Mouse (Mus musculus) liver, embryonic 11.5 days (tissue): ENCODE measurements around the gene Hdac7. TPM values are rescaled to one million over a fixed set of nuclear protein-coding genes. Genes with fewer than 3 reads are reported as not detected.
A peak's percentile ranks its signal among the peaks of the same experiment; 100 is the strongest.

ENCODE experiments used
- ATAC-seq: fragments of 200-750 bp; cut with Nextera tagmentation; replicated peaks from 2 replicates; pipeline ENCODE4 v1.8.0; 2017; ENCODE audit warnings: moderate number of reproducible peaks, mild to moderate bottlenecking, moderate TSS enrichment, moderate library complexity; ENCODE audit not compliant: low FRiP score
- DNase-seq: peaks from one replicate; pipeline ENCODE4 v3.0.0-alpha.2; 2017; ENCODE audit warnings: low spot score
- H3K27ac ChIP-seq: fragments of 300-500 bp; sonication (generic); 2 replicates; pipeline ENCODE4 v1.5.1; 2014; ENCODE audit warnings: mild to moderate bottlenecking, low read depth, low read length, control low read depth
- H3K27me3 ChIP-seq: fragments of 300-500 bp; sonication (generic); replicated peaks from 2 replicates; pipeline ENCODE4 v1.6.1; 2014; ENCODE audit warnings: low read length, mixed read lengths; ENCODE audit not compliant: control insufficient read depth, insufficient read depth
- H3K36me3 ChIP-seq: fragments of 300-500 bp; sonication (generic); 2 replicates; pipeline ENCODE4 v1.6.1; 2014; ENCODE audit warnings: mild to moderate bottlenecking, low read length, moderate library complexity, mixed read lengths; ENCODE audit not compliant: control insufficient read depth, insufficient read depth
- H3K4me1 ChIP-seq: fragments of 300-500 bp; sonication (generic); replicated peaks from 2 replicates; pipeline ENCODE4 v1.6.1; 2014; ENCODE audit warnings: low read length, mixed read lengths; ENCODE audit not compliant: control insufficient read depth, insufficient read depth
- H3K4me2 ChIP-seq: fragments of 300-500 bp; sonication (generic); 2 replicates; pipeline ENCODE4 v1.6.1; 2014; ENCODE audit warnings: mild to moderate bottlenecking, control low read depth, moderate library complexity
- H3K4me3 ChIP-seq: fragments of 300-500 bp; sonication (generic); 2 replicates; pipeline ENCODE4 v1.5.1; 2014; ENCODE audit warnings: low read depth, low read length, control low read depth
- H3K9ac ChIP-seq: fragments of 300-500 bp; sonication (generic); 2 replicates; pipeline ENCODE4 v1.6.1; 2014; ENCODE audit warnings: low read depth, low read length, control low read depth
- H3K9me3 ChIP-seq: fragments of 300-500 bp; sonication (generic); 2 replicates; pipeline ENCODE4 v1.6.1; 2016; ENCODE audit warnings: low read length, inconsistent platforms, mixed read lengths; ENCODE audit not compliant: control insufficient read depth
- WGBS: fragments of 180-500 bp; shearing (Covaris S2); extraction: QIAGEN DNeasy Blood & Tissue Kit; methylation state at CpG from one replicate; pipeline ENCODE4 v1.1.7; 2014; 5-methylcytosine and 5-hydroxymethylcytosine counted together
- polyA plus RNA-seq: library from polyadenylated mRNA; unstranded; fragments of >200 nt; fragmentation: Nextera tagmentation; extraction: Ambion mirVana; gene quantifications from 2 replicates; pipeline ENCODE4 v1.2.1, GENCODE M21; 2014

The Hdac7 gene
- polyA plus RNA-seq, 1 experiment from 2014 or later = 33.5 TPM

GRCm38 (mm10) chr15:97811307-97811706 lies 33.0 kb downstream of the Hdac7 start:
- Histone ChIP-seq H3K36me3 (peaks cover 22% of the 10 kb centered on the region), H3K9ac (no peak overlapping the region), H3K9me3 (no peaks in the 10 kb centered on the region), H3K4me2 (no peak overlapping the region), H3K4me1 (peaks cover 15% of the 10 kb centered on the region), H3K27ac (no peak overlapping the region), H3K4me3 (no peak overlapping the region), H3K27me3 (no peaks in the 10 kb centered on the region)
- 91% methylated on average over 9 of the region's 9 CpGs for WGBS
- no peak for DNase-seq
- ATAC-seq = no peak

GRCm38 (mm10) chr15:97810399-97810798 lies 33.9 kb downstream of the Hdac7 start:
- 91% methylated on average over 5 of the region's 5 CpGs for WGBS
- Histone ChIP-seq H3K36me3 (peaks cover 25% of the 10 kb centered on the region), H3K4me3 (no peak overlapping the region)

GRCm38 (mm10) chr15:97809942-97810341 lies 34.4 kb downstream of the Hdac7 start:
- Histone ChIP-seq H3K4me1 (peaks cover 11% of the 10 kb centered on the region), H3K27me3 (no peaks in the 10 kb centered on the region), H3K36me3 (peaks cover 25% of the 10 kb centered on the region), H3K27ac (no peak overlapping the region), H3K9ac (no peak overlapping the region), H3K4me2 (no peak overlapping the region), H3K4me3 (no peak overlapping the region), H3K9me3 (no peaks in the 10 kb centered on the region)
- DNase-seq = no peak
- no peak for ATAC-seq
- 87% methylated on average over 5 of the region's 5 CpGs for WGBS

More at GRCm38 (mm10) chr15:97810399-97810798, 33.9 kb downstream of the Hdac7 start:
- H3K9me3 ChIP-seq = no peaks in the 10 kb centered on the region
- DNase-seq = no peak
- no peak overlapping the region for H3K4me2 ChIP-seq
- H3K27me3 ChIP-seq = no peaks in the 10 kb centered on the region
- no peak for ATAC-seq
- H3K27ac ChIP-seq = no peak overlapping the region
- no peak overlapping the region for H3K9ac ChIP-seq
- H3K4me1 ChIP-seq = peaks cover 15% of the 10 kb centered on the region

DNA sequence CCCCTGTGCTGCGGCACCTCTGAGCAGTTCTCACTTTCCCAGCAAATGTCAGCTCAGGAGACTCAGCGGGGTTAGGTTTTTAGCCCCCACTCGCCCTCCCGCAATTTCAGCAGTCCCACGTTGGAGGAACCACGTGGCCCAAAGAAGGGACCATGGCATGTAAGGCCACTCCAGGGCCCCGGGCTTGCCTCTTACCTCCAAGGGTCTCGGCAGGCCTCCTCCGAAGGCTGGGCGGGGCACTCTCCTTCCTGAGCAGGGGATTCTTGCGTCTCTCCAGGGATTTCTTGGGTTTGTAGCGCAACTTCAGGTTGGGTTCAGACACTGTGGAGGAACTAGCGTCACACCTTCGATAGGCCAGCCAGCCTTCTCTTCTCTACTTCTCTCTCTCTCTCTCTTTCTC lies 35.1 kb downstream of the Hdac7 start:
- Histone ChIP-seq H3K36me3 (peaks cover 25% of the 10 kb centered on the region), H3K9ac (no peak overlapping the region), H3K4me1 (peaks cover 4% of the 10 kb centered on the region), H3K27ac (no peak overlapping the region), H3K27me3 (no peaks in the 10 kb centered on the region), H3K4me3 (no peak overlapping the region), H3K9me3 (no peaks in the 10 kb centered on the region), H3K4me2 (no peak overlapping the region)
- ATAC-seq (no peak), DNase-seq (no peak)
- WGBS = 88% methylated on average over 14 of the region's 14 CpGs

DNA sequence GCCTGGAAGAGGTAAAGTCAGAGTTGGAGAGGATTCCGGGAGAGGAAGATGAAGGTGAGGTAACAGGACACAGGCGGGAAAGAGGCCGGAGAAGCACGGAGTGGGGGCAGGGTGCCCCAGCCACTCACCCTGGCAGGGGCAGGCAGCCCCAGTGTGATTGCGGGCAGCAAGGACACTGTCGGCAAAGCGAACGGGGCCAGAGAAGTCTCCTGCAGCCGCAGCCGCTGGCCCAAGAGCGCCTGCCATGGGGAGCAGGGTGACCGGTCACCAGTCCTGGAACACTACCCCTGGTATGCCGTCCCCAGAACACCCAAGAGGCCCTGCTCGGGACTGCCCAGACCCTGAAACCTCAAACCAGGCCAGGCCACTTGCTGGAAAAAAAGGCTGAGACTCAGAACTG lies 35.8 kb downstream of the Hdac7 start:
- no peak overlapping the region for H3K4me3 ChIP-seq

DNA sequence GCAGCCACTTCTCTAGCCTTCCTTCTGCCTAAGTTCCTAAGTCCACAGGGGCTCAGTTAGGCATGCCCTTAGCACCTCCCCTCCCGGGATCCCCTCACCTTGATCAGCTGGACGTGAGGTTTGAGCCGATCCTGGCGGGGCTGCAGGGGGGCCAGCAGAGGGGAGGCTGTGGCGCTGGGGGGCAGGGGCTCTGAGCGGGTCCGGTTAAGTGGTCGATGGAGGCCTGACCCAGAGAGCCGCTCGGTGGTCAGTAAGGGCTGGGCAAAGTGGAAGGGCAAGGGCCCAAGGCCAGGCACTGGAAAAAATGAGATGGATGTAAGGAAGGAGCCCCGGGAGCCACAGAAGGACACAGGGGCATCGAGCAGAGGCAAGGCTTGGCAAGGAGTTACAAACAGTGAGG lies 36.4 kb downstream of the Hdac7 start:
- Histone ChIP-seq H3K4me3 (no peak overlapping the region), H3K4me1 (no peaks in the 10 kb centered on the region; the same call in none of the 2 replicates), H3K27ac (no peak overlapping the region), H3K27me3 (no peaks in the 10 kb centered on the region), H3K4me2 (no peak overlapping the region), H3K9me3 (no peaks in the 10 kb centered on the region), H3K9ac (no peak overlapping the region), H3K36me3 (peaks cover 25% of the 10 kb centered on the region)
- 81% methylated on average over 12 of the region's 12 CpGs for WGBS
- DNase-seq (no peak), ATAC-seq (no peak)

More for the DNA sequence above, 35.8 kb downstream of the Hdac7 start:
- no peak for ATAC-seq
- no peak overlapping the region for H3K9ac ChIP-seq
- H3K27ac ChIP-seq = no peak overlapping the region
- WGBS = 86% methylated on average over 14 of the region's 14 CpGs
- H3K9me3 ChIP-seq = no peaks in the 10 kb centered on the region
- H3K4me1 ChIP-seq = no peaks in the 10 kb centered on the region; the same call in none of the 2 replicates
- no peaks in the 10 kb centered on the region for H3K27me3 ChIP-seq
- no peak for DNase-seq
- no peak overlapping the region for H3K4me2 ChIP-seq
- H3K36me3 ChIP-seq = peaks cover 25% of the 10 kb centered on the region

- no peaks in the 10 kb centered on the region for H3K27me3 ChIP-seq
- H3K36me3 ChIP-seq = peaks cover 24% of the 10 kb centered on the region; the same call in 1 of the 2 replicates
- ATAC-seq = no peak
- WGBS = 57% methylated on average over 13 of the region's 13 CpGs
- no peak for DNase-seq
- H3K4me1 ChIP-seq = no peaks in the 10 kb centered on the region; the same call in 1 of the 2 replicates
- H3K27ac ChIP-seq = no peak overlapping the region
- no peaks in the 10 kb centered on the region for H3K9me3 ChIP-seq
- H3K4me3 ChIP-seq = no peak overlapping the region
- H3K4me2 ChIP-seq = peak overlapping the region; percentile 4; the same call in 1 of the 2 replicates
- no peak overlapping the region for H3K9ac ChIP-seq
Measured at GRCm38 (mm10) chr15:97802575-97802974, 41.7 kb downstream of the Hdac7 start.

- Histone ChIP-seq H3K9me3 (no peaks in the 10 kb centered on the region), H3K27ac (no peak overlapping the region), H3K9ac (no peak overlapping the region), H3K4me1 (no peaks in the 10 kb centered on the region; the same call in 1 of the 2 replicates), H3K27me3 (no peaks in the 10 kb centered on the region), H3K36me3 (peaks cover 27% of the 10 kb centered on the region; the same call in 1 of the 2 replicates), H3K4me3 (no peak overlapping the region), H3K4me2 (no peak overlapping the region)
- ATAC-seq (no peak), DNase-seq (no peak)
- WGBS = 78% methylated on average over 7 of the region's 7 CpGs
Measured at GRCm38 (mm10) chr15:97801811-97802210, 42.5 kb downstream of the Hdac7 start.

- H3K4me1 ChIP-seq = no peaks in the 10 kb centered on the region; the same call in 1 of the 2 replicates
- H3K27me3 ChIP-seq = no peaks in the 10 kb centered on the region
- WGBS = 91% methylated on average over 13 of the region's 13 CpGs
- H3K4me2 ChIP-seq = no peak overlapping the region
- no peak overlapping the region for H3K4me3 ChIP-seq
- H3K27ac ChIP-seq = no peak overlapping the region
- ATAC-seq (no peak), DNase-seq (no peak)
- no peaks in the 10 kb centered on the region for H3K9me3 ChIP-seq
- peaks cover 24% of the 10 kb centered on the region for H3K36me3 ChIP-seq
- no peak overlapping the region for H3K9ac ChIP-seq
Measured at GRCm38 (mm10) chr15:97800853-97801252, 43.4 kb downstream of the Hdac7 start.
